Mouse (Mus musculus) mouse embryonic stem cell (cell line): Measurements from ENCODE around the gene Apc2.

Experiments
- in situ Hi-C, 2 experiments: fragments of 300-500 bp; cut with MboI; formaldehyde crosslinking; loops; 1 replicate in 1 of 2; 3 replicates in 1 of 2; pipeline ENCODE4 v1.14.3; 2019 to 2020; ENCODE audit warnings: low sequenced_read_pairs in 2 of 2, low pct_unique_long_range_greater_than_20kb in 1 of 2, mixed read lengths in 1 of 2; ENCODE audit not compliant: unreplicated experiment in 1 of 2

Apc2 gene

GRCm38 (mm10) chr10:80295618-80296425, at the start of gene Apc2:
Apc2 (plus strand) TSS chr10:80295977.
- in situ Hi-C loops, result no loop called here

GRCm38 (mm10) chr10:80247849-80248248, 47.9 kb upstream of the Apc2 start:
- in situ Hi-C loops, result loop anchor here (5.0 kb wide), 1 partner anchor 71 kb away; the partner anchor contains the start of gene Efna2 (in 2 of the 2)

- in situ Hi-C loops, result loop anchor here (5.0 kb wide), 1 partner anchor 71 kb away; the partner anchor contains the start of gene Efna2 (in 2 of the 2)
Observed at GRCm38 (mm10) chr10:80248437-80248836, 47.3 kb upstream of the Apc2 start.

GRCm38 (mm10) chr10:80248971-80249640, 46.7 kb upstream of the Apc2 start, which contains the start of gene Ndufs7:
Ndufs7 (plus strand) TSS chr10:80249121.
- in situ Hi-C loops, result loop anchor here (5.0 kb wide), 1 partner anchor 72 kb away; the partner anchor contains the start of gene Efna2 (in 2 of the 2)

GRCm38 (mm10) chr10:80250059-80250458, 45.7 kb upstream of the Apc2 start:
- in situ Hi-C loops, result no loop called here

- in situ Hi-C loops, result no loop called here
Observed at GRCm38 (mm10) chr10:80250573-80250972, 45.2 kb upstream of the Apc2 start.

GRCm38 (mm10) chr10:80252011-80252410, 43.8 kb upstream of the Apc2 start:
- in situ Hi-C loops, result no loop called here

GRCm38 (mm10) chr10:80252493-80253274, 43.1 kb upstream of the Apc2 start:
- in situ Hi-C loops, result no loop called here

- in situ Hi-C loops, result no loop called here
Observed at GRCm38 (mm10) chr10:80253551-80253950, 42.2 kb upstream of the Apc2 start.

GRCm38 (mm10) chr10:80254331-80255297, 41.2 kb upstream of the Apc2 start:
- in situ Hi-C loops, result no loop called here

- in situ Hi-C loops, result no loop called here
Observed at GRCm38 (mm10) chr10:80255881-80256535, 39.8 kb upstream of the Apc2 start.

GRCm38 (mm10) chr10:80257936-80258335, 37.8 kb upstream of the Apc2 start:
- in situ Hi-C loops, result no loop called here

GRCm38 (mm10) chr10:80258752-80259462, 36.9 kb upstream of the Apc2 start:
- in situ Hi-C loops, result no loop called here

GRCm38 (mm10) chr10:80259463-80259805, 36.3 kb upstream of the Apc2 start:
- in situ Hi-C loops, result no loop called here

- in situ Hi-C loops, result no loop called here
Observed at GRCm38 (mm10) chr10:80259861-80260641, 35.7 kb upstream of the Apc2 start.
